Mouse (Mus musculus): ENCODE results near the gene 4930452B06Rik.
"Not testable (repeated sequence)": the region's sequence is repeated elsewhere in the genome, so short reads cannot be mapped to it uniquely, and the experiment has no call there.

The 4930452B06Rik gene

DNA sequence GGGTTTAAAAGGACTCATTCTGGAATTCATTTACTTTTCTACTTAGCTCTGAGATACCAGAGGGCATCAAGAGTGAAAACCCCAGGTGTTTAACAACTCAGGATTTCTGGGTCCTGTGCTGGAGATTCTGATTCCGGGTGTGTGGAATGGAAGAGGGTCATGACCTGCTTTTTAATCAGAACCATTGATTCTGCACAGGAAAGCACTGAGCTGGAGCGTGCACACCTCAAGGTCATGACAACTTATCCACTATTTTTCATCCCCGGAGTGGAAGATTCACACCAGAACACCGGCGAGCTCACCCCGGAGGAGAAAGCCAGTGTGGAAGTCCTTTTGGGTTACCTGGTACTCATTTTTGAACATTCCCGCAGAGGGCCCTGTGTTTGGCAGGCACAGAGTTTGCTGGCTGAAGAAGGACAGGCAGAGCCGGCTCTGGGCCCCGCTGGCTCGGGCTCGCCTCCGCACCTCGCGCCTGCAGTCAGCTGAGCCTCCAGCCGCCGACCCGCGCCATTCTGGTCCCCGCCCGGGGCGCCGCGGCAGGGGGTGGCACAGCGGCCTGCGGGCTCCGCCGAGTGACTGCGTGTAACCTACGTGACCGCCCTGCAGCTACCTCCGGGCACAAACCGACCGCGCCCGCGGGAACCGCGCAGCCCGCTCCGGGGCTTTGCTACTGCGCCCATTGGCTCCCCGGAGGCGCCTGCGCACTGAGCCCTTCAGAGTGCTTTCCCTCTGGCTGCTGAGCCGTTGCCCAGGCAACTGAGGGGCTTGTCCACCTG lies at the start of gene 4930452B06Rik:
Gene 4930452B06Rik (minus strand): TSS at position 605 of the 776 bp plus-strand sequence.
- DNase-seq = peak; percentile 90

DNA sequence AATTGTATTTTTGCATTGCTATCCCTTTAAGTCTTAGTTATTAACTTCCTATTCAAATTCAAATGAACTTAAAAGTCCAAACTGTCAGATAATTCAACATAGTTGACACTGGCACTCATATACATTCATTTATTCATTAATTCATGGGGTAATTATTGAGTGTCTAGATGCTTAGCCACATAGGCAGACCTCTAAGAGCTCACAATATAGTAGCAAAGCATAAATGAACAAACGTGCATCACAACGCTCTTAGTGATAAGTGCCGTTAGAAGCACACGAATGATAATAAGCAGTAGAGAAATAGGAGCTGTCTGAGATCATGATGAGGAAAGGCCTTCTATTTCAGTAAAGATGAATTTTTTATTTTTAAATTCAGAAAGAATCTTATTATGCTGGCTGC lies 46.6 kb upstream of the 4930452B06Rik start:
- no peak for DNase-seq

DNA sequence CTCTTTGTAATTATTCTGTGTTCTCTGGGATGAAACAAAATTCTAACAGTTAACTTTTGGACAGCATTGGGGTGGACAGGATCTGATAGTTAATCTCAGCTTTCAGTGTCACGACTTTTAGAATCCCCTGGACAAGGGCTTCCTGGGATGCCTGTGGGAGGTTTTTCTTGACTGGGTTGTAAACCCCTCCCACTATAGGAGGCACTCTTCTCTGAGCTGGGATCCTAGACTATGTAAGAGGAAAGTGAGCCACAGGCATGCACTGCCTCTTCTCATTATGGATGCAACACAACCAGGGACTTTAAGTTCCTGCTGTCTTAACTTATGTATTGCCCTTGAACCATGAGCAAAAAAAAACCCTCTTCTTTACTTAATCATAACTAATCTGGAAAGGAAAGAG lies 23.4 kb upstream of the 4930452B06Rik start:
- no peak for DNase-seq

DNA sequence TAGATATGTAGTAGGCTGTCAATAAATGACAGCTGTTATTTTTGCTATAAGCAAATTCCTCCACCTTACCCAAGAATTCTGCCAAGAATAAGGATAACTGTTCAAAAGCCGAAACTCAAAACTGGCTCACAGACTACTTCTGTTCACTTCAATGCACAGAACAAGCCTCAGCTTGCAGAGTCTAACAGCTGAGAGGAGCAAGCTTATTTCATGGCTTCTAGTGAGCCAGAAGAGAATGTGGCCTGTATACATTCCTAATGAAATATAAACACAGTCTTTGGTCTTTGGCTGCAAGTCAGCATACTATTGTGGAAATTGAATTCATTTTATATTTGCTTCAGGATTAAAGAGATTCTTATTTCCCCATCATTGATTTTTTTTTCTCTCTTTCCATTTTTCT lies 22.4 kb upstream of the 4930452B06Rik start:
- DNase-seq = no peak

DNA sequence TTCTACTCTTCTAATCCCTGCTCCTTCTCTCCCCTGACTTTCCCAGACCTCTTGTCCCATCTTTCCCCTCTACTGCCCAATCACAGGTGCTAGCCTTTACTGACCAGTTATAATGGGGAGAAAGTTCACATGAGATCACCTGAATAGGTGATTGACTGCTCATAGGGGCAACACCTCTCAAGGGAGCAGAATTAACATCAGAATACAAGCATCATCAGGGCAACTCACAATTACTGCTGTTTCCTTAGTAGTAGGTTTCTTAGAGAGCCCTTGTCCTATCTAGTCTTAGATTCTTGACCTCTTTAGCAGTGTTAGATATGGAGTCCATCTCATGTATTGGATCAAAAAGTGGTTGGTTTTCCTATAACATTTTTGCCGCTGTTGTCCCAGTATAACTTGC lies 20.1 kb upstream of the 4930452B06Rik start:
- no peak for DNase-seq

DNA sequence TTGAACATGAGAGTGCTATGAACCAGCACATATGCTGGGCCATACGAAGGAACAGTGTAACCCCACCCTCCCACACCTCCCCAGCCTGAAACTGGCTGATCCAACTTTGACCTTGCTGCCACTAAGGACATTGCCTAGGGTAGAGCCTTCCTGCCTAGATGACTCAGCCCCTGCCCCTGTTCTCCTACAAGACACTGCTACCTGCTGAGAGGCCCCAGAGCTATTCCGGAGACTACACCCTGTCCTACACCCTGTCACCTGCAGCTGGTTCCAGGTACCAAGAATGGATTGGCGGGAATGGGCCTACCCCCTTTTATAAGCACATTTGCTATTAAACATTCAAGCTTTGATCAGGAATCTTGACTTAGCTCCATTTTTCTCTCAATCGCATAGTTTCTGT lies 13.9 kb upstream of the 4930452B06Rik start:
- no peak for DNase-seq

DNA sequence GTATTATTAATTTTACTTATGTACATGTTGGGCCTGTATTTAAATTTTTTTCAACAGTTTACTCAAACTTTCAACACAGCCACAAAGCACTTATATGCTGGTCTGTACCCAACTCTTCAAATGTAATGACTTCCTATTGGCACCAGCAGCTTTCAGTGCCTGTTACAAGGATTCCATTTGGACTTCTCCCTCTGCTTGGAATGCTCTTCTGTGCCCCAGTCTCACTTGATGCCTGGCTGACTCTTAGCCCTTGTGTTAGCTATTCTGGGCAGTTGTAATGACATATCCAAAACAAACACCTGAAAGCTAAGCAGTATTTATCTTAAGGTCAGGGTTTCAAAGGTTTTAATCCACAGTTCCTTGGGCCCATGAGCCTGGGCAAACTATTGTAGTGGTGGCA lies 5.7 kb downstream of the 4930452B06Rik start:
- no peak for DNase-seq

DNA sequence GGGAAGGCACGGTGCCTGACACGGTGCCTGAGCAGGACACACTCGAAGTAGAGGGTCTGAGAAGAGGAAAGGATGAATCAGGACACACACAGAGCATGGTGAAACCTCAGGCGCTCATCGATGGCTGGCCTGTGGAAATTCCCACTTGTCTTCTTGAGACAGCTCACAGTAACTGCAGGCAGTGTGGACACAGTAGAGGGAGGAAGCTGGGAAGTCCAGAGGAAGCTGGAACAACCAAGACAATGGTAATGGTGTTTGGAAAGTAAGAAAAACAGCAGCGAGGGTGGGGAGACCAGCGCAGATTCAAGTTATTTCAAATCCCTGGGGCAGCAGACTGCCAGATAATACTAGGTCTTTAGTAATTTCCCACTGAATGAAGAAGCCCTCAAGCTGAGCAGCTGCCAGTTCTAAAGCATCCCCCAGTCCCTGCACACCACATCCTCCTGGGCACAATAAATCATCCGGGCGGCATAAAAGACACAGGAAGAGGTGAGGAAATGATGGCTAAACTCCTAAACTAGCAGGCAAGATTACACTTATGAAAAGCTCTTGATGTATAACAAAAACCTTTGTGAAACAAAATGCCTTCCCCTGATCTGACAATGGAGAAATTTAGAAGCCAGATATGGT lies 24.3 kb downstream of the 4930452B06Rik start:
- peak; percentile 56 for DNase-seq

DNA sequence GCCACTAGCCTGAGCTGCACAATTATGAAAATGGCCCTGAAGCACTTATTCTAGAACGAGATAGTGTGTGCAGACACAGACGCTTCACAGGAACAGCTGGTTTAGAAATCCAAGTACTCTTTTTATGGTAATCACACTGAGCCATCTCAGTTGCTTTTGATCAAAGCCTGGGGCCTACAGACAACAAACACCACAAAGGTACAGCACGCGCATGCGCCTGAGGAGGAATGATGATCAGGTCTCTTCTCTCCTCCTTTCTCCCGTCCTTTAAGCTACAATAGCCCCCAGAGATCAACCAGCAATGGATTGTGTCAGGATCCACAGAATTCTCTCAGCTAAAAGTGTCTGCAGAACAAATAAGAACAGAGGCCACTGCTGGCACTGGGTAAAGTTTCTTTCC lies 33.8 kb downstream of the 4930452B06Rik start:
- no peak for DNase-seq

DNA sequence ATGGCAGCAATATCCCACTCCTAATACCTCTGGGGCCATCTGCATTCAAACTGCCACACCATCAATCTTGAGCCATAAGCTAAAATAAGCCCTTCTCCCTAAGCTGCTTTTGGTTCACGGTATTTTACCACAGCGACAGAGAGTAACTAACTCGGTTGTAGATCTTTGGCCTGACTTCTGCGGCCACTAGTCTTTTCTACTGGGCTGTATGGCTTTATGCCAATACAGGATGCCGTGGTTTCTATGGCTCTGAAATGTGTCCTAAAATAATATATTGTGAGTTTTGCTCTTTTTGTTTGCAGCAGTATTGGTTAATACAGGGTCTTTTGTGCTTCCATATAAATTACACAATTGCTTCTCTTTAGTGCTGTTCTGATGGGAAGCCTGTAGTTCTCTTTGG lies 37.6 kb downstream of the 4930452B06Rik start:
- DNase-seq = no peak

DNA sequence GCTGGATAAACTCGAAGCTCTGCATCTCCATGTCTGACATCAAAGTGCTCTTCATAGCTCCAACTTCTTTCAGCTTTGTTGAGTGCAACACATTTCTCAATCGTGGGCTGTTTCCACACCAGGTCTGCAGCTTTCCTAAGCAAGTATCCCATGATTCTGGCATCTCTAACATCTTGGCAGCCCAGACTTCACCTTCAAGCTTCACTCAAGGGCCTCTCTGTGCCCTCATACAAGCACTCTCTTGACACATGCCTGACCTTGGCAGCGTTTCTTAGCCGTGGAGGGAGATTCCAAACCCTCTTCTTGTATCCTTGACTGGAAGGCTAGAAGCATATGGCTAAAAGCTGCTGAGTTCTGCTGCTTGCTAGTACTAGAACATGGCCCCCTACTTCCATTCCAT lies 38.6 kb downstream of the 4930452B06Rik start:
- no peak for DNase-seq

DNA sequence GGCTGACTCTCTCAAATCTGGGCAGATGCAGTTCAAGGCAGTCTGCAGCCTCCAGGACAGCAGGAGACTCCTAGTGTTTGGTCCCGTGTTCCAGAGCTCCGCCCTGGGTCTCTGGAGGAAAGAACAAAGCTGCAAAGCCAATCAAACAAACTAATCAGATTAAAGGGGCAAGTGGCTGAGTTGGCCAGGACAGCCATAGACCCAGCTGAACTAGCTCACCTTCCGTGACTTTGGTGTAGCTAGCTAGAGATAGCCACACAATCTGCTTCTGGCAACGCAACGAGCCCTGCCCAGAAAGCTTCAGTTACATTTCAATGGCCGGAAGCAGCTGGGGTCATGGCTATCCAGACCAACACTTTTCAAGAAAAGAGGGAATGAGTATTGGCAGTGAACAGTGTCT lies 44.9 kb downstream of the 4930452B06Rik start:
- peak; percentile 29 for DNase-seq

DNA sequence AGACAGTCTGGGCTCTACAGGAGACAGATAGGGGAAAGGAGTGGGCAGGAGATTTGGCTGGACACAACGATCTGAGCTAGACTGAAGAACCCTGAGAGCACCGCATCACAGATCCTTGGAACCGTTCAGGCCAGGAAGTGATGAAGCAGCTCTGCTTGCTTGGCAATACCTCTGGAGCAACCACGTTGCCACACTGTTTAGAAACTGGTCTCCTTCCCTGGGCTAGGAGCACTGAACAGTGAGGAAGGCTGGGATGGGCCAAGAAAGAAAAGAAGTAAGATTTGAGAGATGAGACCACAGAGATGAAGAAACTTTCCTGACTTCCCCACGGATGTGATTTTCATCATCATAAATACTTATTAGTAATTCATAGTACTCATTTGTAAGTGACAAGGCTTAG lies 45.5 kb downstream of the 4930452B06Rik start:
- DNase-seq = no peak

DNA sequence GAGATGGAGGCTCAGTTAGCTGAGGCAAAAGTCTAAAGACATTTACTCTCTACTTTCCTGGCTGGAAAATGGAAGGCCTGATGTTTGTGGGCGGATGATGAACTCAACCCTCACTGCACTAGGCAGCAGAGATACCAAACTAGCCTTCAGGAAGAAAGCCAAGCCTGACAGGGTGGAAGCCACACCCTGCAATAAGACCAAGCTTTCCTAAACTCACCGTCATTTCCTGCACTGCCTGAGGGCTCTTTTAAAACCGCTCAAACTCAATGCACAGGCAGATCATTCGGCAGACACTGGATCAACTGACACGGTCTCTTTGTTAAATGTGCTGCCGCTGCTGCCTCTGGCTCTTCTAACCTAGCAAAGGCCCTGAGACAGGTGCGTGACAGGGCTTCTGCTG lies 50.4 kb downstream of the 4930452B06Rik start:
- peak; percentile 9 for DNase-seq

DNA sequence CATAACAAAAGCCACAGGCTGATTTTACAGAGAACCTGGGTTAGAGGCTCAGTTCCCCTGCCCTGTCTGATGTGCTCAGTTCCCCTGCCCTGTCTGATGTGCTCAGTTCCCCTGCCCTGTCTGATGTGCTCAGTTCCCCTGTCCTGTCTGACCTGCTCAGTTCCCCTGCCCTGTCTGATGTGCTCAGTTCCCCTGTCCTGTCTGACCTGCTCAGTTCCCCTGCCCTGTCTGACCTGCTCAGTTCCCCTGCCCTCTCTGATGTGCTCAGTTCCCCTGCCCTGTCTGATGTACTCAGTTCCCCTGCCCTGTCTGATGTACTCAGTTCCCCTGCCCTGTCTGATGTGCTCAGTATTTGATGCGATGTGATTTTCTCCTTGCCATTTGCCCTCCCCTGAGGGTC lies 51.6 kb downstream of the 4930452B06Rik start:
- DNase-seq = not testable (repeated sequence)

DNA sequence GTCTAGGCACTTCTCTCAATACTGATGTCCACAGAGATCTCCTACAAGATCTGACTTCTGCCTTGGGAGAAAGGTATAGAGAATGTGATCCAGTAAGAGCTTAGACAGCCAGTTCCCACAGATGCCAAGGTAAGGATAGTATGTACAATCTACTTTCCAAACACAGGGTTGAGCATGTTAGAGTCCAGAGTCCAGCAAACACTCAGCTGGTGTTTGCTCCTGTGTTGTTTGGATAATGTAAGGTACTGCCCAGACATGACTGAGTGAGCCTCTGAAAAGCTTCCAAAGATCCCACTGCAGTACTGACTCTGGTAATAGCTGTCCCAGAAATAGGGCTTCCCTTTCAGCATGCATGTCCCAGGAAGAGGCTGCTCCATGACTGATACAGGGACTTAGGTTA lies 54.0 kb downstream of the 4930452B06Rik start:
- DNase-seq = no peak

DNA sequence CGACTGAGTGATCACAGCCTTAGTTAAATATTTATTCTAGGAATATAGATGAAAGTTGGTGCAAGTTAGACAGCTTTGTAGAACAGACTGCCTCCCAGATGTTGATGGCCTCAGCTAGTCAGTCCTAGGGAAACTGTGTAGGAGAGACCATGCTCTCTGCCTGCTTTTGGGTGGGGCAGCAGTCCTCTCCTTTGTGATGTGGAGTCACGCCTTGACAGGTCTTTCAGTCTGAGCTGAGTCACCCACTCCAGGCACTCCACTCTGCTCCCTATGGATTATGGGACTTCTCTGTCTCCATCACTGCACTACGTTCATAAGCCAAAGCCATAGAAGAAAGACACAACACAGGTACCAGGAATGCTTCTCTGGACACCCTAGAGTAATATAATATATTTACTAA lies 55.9 kb downstream of the 4930452B06Rik start:
- DNase-seq = no peak

DNA sequence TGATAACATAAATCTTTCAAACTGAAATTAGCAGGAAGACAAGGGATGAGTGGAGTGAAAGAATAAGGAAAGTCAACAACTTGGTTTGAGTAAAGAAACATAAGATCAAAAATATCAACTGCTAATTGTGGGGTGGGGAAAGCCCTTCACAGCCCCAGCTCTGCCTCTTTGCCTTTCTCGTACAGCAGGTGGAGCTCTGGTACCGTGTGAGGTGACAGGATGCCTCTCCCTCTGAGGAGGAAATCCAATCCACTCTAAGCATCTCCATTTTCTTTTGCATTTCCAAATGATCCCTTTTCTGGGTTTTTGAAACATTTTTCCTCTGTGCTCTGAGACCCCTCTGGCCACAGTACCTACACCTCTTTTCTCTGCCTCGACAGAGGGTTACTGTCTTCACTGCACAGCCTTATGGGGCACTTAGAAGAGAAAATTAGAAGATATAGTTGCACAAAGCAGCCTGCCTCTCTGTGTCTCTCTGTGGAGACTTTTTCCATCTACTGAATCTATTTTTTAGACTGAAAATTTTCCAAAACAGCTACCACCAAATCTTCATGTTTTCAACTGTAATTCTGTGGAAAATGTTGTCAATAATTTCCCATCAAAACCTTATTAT lies 57.4 kb downstream of the 4930452B06Rik start:
- DNase-seq = peak; percentile 65

DNA sequence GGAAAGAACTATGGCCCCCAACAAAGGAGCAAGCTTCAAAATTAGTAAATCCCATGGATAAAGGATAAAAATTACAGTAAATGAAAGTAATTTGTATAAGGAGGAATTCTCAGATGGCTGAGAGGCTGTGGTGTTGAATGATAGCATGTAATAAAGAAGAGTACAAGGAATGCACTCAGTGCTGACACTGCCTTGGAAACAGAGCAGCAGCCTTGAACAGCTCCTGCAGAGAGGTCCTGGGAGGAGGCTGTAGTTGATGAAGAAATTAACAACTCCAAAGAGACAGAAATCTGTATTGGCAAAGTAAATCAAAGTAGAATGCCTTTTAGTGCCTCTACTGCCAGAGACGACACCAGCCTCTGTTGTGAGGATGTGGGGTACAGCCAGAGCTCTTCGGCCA lies 61.1 kb downstream of the 4930452B06Rik start:
- DNase-seq = no peak

DNA sequence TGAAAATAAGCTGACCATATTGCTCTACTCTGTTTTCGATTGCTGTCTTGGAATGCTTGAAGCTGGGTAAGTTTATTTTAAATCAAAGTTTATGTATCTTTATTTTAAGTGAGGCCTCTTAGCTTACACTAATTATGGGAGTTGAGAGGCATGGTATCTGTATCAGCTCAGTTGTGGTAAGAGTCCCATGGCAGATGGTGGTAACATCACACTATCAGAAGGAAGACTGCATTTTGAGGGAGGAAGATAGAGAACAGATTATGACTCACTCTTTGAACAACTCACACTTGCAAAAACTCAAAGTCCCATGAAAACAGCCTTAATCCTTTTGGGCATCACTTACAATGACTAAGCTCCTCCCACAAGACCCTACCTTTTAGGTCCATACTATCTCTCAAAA lies 81.0 kb downstream of the 4930452B06Rik start:
- DNase-seq = no peak

DNA sequence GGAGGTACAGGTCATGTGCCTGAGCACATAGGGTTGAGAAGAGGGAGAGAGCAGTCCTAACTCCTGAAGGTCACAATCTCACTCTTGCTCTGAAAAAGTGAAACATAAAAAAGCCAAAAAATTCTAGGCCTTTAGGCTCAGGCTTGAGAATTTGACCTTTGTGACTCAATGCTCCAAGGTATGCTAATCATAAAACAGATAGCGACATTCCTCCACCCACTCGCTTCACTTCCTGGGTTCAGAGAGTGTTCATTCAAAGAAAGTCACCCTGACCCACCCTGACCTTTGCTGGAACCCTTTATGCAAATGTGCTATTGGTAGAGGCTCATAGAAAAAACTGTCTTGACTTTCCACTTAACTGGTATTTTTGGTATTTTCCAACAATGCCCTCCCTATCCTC lies 115.0 kb downstream of the 4930452B06Rik start:
- not testable (repeated sequence) for DNase-seq

DNA sequence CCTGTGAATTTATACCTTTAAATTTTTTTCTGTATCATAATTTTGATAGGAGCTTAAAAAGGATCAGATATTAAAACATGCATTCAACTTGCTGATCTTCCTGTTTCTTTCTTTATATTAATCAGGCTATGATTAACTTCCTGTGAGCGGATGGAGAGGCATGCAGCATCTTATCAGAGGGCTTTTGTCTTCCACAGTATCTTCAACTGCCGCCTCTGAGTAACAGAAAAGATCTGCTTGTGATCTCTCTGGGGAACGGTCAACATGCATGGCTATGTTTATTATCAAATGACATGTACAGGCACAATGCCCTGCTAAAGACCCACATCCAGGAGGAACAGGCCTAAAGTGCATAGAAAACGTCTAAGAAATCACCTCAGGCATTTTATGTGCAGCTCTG lies 116.9 kb downstream of the 4930452B06Rik start:
- no peak for DNase-seq

DNA sequence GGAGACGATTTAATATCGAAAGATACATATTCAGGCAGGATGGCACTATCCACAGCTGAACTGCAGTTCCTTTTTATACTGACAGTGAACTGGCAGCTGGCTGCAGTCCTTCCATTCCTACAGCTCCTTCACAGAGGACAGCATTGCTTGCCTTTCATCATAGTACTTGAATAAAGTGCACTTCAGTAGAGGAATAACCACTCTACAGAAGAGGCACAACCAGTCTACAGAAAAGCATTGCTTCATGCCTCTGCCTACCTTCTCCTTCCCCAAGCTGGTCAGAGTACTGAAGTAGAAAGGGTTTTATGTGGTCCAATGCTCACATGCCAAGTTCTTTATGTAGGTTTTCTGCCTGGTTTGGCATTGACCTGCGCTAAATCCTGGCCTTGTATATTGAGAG lies 130.0 kb downstream of the 4930452B06Rik start:
- no peak for DNase-seq

DNA sequence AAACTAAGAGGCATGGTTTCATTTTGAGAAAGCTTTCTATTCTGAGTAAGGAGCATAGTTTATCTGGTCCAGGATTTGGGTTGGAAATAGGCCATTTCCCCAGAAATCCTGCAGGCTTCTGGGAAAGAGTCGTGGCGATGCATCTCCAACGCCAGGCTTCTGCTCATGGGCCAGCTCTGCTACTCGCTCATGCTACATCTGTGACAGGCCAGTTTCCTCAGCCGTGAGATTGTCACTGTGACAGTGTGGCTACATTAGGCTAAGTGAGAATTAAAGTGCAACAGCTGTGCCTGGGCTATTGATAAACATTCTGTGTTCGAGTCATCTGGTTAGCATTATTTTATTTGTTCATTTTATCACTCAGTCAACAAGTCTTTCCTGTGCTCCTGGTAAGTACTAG lies 140.8 kb downstream of the 4930452B06Rik start:
- no peak for DNase-seq

All from kidney, postnatal 14 days (tissue).